Mouse (Mus musculus): ENCODE results near the gene Spata2.

Spata2 gene

DNA sequence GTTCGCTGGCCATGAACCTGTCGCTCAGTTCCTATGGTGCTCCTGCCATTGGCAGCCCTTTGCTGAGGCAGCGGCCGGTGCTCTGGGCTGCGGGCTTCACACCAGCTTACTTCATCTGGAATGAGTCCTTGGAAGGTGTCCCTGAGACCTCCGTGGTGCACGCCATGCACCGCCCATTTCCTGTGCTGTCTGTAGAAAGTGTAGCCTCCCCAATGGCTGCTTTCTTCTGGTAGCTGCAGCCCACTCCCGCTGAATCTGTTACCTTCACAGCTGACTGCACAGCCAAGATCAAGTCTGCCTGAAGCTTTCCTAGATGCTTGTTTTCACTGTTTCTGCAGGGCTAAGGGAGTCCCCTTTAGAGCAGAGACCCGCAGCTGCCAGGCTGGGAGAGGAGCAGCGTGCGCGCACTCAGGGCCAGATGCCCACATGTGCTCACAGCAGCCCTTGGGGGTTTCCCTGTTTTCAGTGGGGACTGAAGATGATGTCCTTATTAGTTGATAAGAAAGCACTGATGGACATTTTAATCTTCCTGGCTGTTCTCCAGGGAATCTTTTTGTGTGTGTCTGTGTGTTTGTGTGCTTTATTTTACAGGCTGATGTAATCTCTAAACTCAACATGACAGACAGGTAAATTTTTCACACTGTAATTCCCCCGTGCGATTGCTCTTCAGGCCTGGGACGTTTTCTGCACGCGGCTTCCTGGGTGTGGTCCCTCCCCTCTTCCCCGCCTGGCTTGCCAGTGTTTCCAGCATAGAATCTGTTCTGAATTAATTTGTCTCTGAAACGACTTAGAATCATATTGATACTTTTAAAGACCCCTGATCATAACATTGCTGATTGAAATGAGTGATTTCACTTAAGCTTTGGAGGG, 46.5 kb downstream of the Spata2 start:
- no peak for DNase-seq

GRCm38 (mm10) chr2:167443411-167444193, 49.1 kb downstream of the Spata2 start:
- DNase-seq: no peak

GRCm38 (mm10) chr2:167439422-167439821, 53.3 kb downstream of the Spata2 start:
- DNase-seq: no peak

DNA sequence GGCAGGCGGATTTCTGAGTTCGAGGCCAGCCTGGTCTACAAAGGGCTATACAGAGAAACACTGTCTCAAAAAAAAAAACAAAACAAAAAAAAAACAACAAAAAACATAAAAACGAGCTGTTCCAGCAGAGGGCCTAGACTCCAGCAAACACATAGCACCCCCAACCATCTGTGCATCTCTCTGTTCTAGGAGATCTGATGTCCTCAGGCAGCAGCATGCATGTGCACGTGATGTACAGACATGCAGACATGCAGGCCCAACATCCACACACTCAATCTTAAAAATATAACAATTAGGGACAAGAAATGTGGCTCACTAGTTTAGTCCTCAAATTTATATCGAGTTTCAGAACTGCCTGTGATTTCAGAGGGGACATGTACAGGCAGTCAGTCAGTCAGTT, 56.3 kb downstream of the Spata2 start:
- DNase-seq: no peak

DNA sequence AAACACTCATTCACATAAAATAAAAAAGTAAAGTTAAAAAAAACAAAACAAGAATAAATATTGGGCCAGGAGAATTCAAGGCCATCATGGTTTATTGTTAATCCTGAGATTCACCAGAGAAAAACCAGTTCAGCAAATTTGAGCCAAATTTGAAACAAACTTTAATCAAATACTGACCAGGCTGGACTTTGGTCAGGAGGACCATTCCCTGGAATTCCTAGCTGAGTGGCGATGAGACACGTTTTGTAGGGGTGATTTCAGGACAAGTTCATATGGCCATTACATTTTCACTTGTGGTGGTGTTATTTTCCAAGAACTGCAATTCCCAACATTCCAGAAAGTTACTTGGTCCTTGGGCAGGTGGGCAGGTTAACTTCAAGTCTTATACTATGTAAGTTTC, 57.1 kb downstream of the Spata2 start:
- no peak for DNase-seq

GRCm38 (mm10) chr2:167434570-167434969, 58.1 kb downstream of the Spata2 start:
- DNase-seq: no peak

GRCm38 (mm10) chr2:167431418-167431776, 61.3 kb downstream of the Spata2 start:
- DNase-seq: no peak
